10 mouse cellular contexts compared by ENCODE assay signal in the genomic region with DNA sequence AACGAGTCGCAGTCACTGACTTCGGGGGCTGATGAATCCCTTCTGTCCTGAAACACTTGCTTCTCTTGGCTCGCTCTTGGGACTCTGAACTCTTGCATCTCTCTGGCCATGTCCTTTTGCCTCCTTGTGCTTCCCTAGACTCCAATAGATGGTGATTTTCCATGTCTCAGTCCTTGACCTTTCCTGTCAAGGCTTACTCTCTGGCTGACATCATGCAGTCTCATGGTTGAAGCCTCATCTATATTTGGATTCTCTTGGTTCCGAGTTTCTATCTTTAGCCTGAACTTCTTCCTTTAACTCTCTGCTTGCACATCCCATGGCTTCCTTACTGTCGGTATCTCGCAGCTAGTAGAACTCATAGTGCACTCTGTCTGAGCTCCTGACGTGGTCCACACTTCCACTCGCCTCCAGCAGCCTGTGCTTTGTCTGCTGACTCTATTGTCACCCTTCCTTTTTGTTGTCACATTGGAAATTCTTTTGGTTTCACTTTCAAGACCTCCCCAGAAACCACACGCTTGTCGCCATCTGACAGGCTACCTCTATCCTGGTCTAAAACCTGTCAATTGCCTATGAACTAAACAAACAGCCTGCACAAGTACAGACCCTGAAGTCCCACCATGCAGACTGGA. TPM values are rescaled to one million over a fixed set of nuclear protein-coding genes. Genes with fewer than 3 reads are reported as not detected.
A peak's percentile ranks its signal among the peaks of the same experiment; 100 is the strongest.
DNase-seq lines count a peak whose midpoint lies in the region; ATAC-seq and TF ChIP-seq lines count a peak whose summit lies in the region.
"Had no signal": no experiment of that assay in that cellular context is flagged by ENCODE, and none has a peak within 500 bp of the region (broad histone marks: within the 10 kb centered on the region; RNA-seq: fewer than 3 reads in every experiment).

No protein-coding gene starts in this region.

- no peak overlapping the region for H3K4me3 ChIP-seq in liver, adult 2 months (ENCODE audit: insufficient read depth, low read depth, low read length)
- H3K4me3 ChIP-seq in heart, embryonic 15.5 days: peak overlapping the region; percentile 19
- H3K4me3 ChIP-seq in intestine, embryonic 16.5 days (ENCODE audit: low read length): no peak overlapping the region
- H3K4me3 ChIP-seq: embryonic facial prominence, embryonic 15.5 days had no signal

- peak; percentile 53 for ATAC-seq in heart, embryonic 15.5 days (replicated peaks; ENCODE audit: insufficient number of reproducible peaks, insufficient read depth, low FRiP score, low read depth)
- ATAC-seq in monocyte, adult 5-6 weeks (replicated peaks; ENCODE audit: insufficient number of reproducible peaks, low FRiP score, low TSS enrichment, poor library complexity, severe bottlenecking): peak; percentile 64
- no peak for ATAC-seq in intestine, embryonic 16.5 days

- no peaks in the 10 kb centered on the region for H3K79me2 ChIP-seq in liver, adult 2 months (ENCODE audit: control insufficient read depth, insufficient read depth, low read length)

- TF ChIP-seq CTCF in liver, adult 2 months (IDR thresholded peaks at IDR 0.05; ENCODE audit: low read depth, low read length): no peak

- no peaks in the 10 kb centered on the region; the same call in 1 of the 2 replicates for H3K4me1 ChIP-seq in liver, adult 2 months (ENCODE audit: control insufficient read depth, insufficient read depth, low read length)
- peaks cover 10% of the 10 kb centered on the region for H3K4me1 ChIP-seq in heart, embryonic 15.5 days (replicated peaks)
- no peaks in the 10 kb centered on the region for H3K4me1 ChIP-seq in intestine, embryonic 16.5 days (ENCODE audit: control insufficient read depth, insufficient read depth, low read length)
- H3K4me1 ChIP-seq: embryonic facial prominence, embryonic 15.5 days had no signal

- H3K4me2 ChIP-seq in heart, embryonic 15.5 days: peak overlapping the region; percentile 51
- no peak overlapping the region for H3K4me2 ChIP-seq in intestine, embryonic 16.5 days (ENCODE audit: low read depth, low read length)
- H3K4me2 ChIP-seq: embryonic facial prominence, embryonic 15.5 days had no signal

- DNase-seq in liver, adult 2 months (ENCODE audit: extremely low read depth, low read depth, low spot score): peak; percentile 54
- DNase-seq in liver: no peak
- DNase-seq in adrenal gland, postnatal 36 days: peak; percentile 27 to 57
- DNase-seq in lung, postnatal 36 days: no peak
- DNase-seq in gastrocnemius, postnatal 36 days: no peak
- DNase-seq: lung, adult 2 months had no signal

- H3K9ac ChIP-seq in liver, adult 2 months (ENCODE audit: low read depth, low read length): no peak overlapping the region
- no peak overlapping the region for H3K9ac ChIP-seq in heart, embryonic 15.5 days
- H3K9ac ChIP-seq in intestine, embryonic 16.5 days (ENCODE audit: low read depth, low read length): no peak overlapping the region
- H3K9ac ChIP-seq: embryonic facial prominence, embryonic 15.5 days had no signal

- peak overlapping the region; percentile 42 for H3K27ac ChIP-seq in liver, adult 2 months (replicated peaks; ENCODE audit: insufficient read depth, low read depth, low read length)
- H3K27ac ChIP-seq in heart, embryonic 15.5 days: peak overlapping the region; percentile 69
- H3K27ac ChIP-seq in intestine, embryonic 16.5 days (ENCODE audit: low read length): no peak overlapping the region
- H3K27ac ChIP-seq: embryonic facial prominence, embryonic 15.5 days had no signal

- no peaks in the 10 kb centered on the region for H3K27me3 ChIP-seq in liver, adult 2 months (ENCODE audit: control insufficient read depth, insufficient read depth, low read length)
- H3K27me3 ChIP-seq in heart, embryonic 15.5 days: no peaks in the 10 kb centered on the region
- no peaks in the 10 kb centered on the region for H3K27me3 ChIP-seq in intestine, embryonic 16.5 days (replicated peaks; ENCODE audit: control insufficient read depth, insufficient read depth, low read length)
- H3K27me3 ChIP-seq: embryonic facial prominence, embryonic 15.5 days had no signal

- no peaks in the 10 kb centered on the region for H3K36me3 ChIP-seq in liver, adult 2 months (ENCODE audit: control insufficient read depth, insufficient read depth, low read length)
- H3K36me3 ChIP-seq in heart, embryonic 15.5 days: no peaks in the 10 kb centered on the region
- H3K36me3 ChIP-seq in intestine, embryonic 16.5 days (ENCODE audit: control insufficient read depth, insufficient read depth, low read length): no peaks in the 10 kb centered on the region
- H3K36me3 ChIP-seq: embryonic facial prominence, embryonic 15.5 days had no signal

- intact Hi-C loops in gastrocnemius, postnatal 36 days (cut with DNase I): no loop called here

- no peaks in the 10 kb centered on the region for H3K9me3 ChIP-seq in heart, embryonic 15.5 days (replicated peaks)
- H3K9me3 ChIP-seq in intestine, embryonic 16.5 days (ENCODE audit: control insufficient read depth, low read length): no peaks in the 10 kb centered on the region
- H3K9me3 ChIP-seq: embryonic facial prominence, embryonic 15.5 days had no signal

- TF ChIP-seq POLR2A in liver, adult 2 months (IDR thresholded peaks at IDR 0.05; ENCODE audit: extremely low read depth, insufficient read depth, low read length): no peak

- WGBS in liver, adult 2 months: 67% methylated on average over 11 of the region's 11 CpGs
- WGBS in heart, embryonic 15.5 days: 40% methylated on average over 11 of the region's 11 CpGs
- 73% methylated on average over 11 of the region's 11 CpGs for WGBS in intestine, embryonic 16.5 days

RNA-seq across cellular contexts. Expression of gene Tmem178, which starts 10.9 kb away (rescaled TPM):
- 0.28 and 0.81 TPM in 2 replicates for total RNA-seq in liver, adult 2 months (2014; rRNA removed)
- 0.47 and 0.49 TPM in 2 replicates for polyA plus RNA-seq in liver, adult 2 months (2012; rRNA removed)
- 10 to 100 TPM in 1 of 2 experiments, 1 to 10 TPM in 1; 7.6 to 12.2 TPM for total RNA-seq in adrenal gland, postnatal 36 days (2021)
- 5.5 TPM in 2 replicates for polyA plus RNA-seq in heart, embryonic 15.5 days (2015; fragmentation: Nextera tagmentation; extraction: Ambion mirVana)
- not detected in 3 replicates for total RNA-seq in monocyte, adult 5-6 weeks (2017)
- under 1 TPM; 0.25 to 0.26 TPM for total RNA-seq in gastrocnemius, postnatal 36 days (2021)
- 1.4 and 1.6 TPM in 2 replicates for polyA plus RNA-seq in intestine, embryonic 16.5 days (2015; fragmentation: Nextera tagmentation; extraction: Ambion mirVana)

Comparison
In these comparisons a context has a peak if more than half of its experiments do, and no peak if none do; other contexts are left out.
1. DNase-seq: peak in liver, adult 2 months (single experiment) and adrenal gland, postnatal 36 days (2 of 2); none in liver (single experiment), lung, postnatal 36 days (single experiment) and gastrocnemius, postnatal 36 days (0 of 2).